Mouse (Mus musculus): ENCODE measurements around the gene Cntnap4. TPM values are rescaled to one million over a fixed set of nuclear protein-coding genes. Genes with fewer than 3 reads are reported as not detected.

Gene Cntnap4
- polyA plus RNA-seq, 1 experiment from 2014 or later: 0.43 TPM

DNA sequence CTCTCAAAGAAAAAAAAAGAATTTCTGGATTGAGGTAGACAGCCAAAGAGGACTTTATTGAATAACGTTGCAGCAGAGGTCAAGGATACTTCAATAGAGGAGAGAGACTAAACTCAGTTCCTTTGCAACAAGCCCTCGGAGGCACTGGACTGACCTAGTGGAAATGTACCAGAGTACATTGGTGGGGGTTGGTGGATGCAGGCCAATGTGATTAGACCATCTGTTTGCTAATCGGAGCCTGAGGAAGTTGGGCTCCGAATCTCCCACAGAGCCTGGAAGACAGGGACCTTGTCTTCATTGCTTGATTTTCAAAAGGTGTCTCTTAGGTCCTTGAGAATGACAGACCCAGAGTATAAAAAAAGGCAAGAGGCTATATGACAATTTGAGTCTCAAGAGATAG is 82.8 kb downstream of the Cntnap4 start:
- no peak for DNase-seq (ENCODE audit: low spot score)
- Histone ChIP-seq H3K4me1 (no peaks in the 10 kb centered on the region), H3K9me3 (no peaks in the 10 kb centered on the region), H3K27me3 (ENCODE audit: insufficient read depth, poor library complexity, severe bottlenecking) (no peaks in the 10 kb centered on the region), H3K36me3 (no peaks in the 10 kb centered on the region), H3K4me3 (no peak overlapping the region), H3K27ac (no peak overlapping the region)
- WGBS: 74% methylated on average over 4 of the region's 4 CpGs

DNA sequence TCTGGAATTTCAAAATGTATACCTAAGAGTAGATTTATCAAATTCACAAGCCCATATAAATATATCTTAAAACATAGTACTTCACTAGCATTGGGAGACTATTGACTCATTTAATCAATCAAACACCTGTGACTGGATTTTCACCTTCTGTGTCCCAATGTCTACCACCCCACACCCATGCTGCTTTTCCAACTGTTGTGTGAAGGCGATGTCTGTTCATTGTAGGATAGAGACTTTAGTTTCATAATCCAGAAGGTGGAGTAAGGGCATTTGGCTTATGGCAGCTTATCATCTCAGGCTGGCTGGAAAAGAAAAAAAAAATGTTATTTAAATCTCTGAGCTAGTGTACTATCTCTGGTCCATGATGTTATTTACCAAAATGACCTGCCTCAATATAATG is 83.4 kb downstream of the Cntnap4 start:
- H3K27ac ChIP-seq: no peak overlapping the region
- no peak overlapping the region for H3K4me3 ChIP-seq
- no peak for DNase-seq (ENCODE audit: low spot score)
- no peaks in the 10 kb centered on the region for H3K36me3 ChIP-seq
- no peaks in the 10 kb centered on the region for H3K27me3 ChIP-seq (ENCODE audit: insufficient read depth, poor library complexity, severe bottlenecking)
- H3K9me3 ChIP-seq: no peaks in the 10 kb centered on the region
- H3K4me1 ChIP-seq: no peaks in the 10 kb centered on the region
- WGBS: 85% methylated on average over 1 of the region's 1 CpGs

DNA sequence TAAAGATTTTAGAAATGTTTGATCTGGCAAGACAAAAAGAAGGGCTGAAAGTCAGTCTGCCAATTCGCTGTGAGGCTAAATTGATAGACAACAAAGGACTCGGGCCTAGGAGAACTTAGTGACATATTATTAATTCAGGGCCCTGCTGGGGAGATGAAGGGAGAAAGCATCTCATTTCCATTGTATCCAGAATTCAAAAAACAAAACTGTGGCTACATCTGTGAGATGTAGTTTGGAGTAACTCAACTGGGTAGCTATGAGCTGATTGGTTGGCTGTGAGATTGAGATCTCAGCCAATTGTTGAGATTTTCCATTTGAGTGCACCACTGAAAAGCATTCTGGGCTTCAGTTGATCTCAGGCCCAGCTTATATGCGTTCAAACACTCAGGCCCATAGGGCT is 84.2 kb downstream of the Cntnap4 start:
- H3K27me3 ChIP-seq (ENCODE audit: insufficient read depth, poor library complexity, severe bottlenecking): no peaks in the 10 kb centered on the region
- no peaks in the 10 kb centered on the region for H3K4me1 ChIP-seq
- H3K9me3 ChIP-seq: no peaks in the 10 kb centered on the region
- H3K36me3 ChIP-seq: no peaks in the 10 kb centered on the region
- 80% methylated on average over 3 of the region's 3 CpGs for WGBS
- H3K27ac ChIP-seq: no peak overlapping the region
- DNase-seq (ENCODE audit: low spot score): no peak
- H3K4me3 ChIP-seq: no peak overlapping the region

- Histone ChIP-seq H3K4me1 (no peaks in the 10 kb centered on the region), H3K27ac (no peak overlapping the region), H3K4me3 (no peak overlapping the region), H3K27me3 (ENCODE audit: insufficient read depth, poor library complexity, severe bottlenecking) (no peaks in the 10 kb centered on the region), H3K36me3 (no peaks in the 10 kb centered on the region), H3K9me3 (no peaks in the 10 kb centered on the region)
- 71% methylated on average over 3 of the region's 3 CpGs for WGBS
- no peak for DNase-seq (ENCODE audit: low spot score)
Observed at GRCm38 (mm10) chr8:112664067-112664466, 94.2 kb downstream of the Cntnap4 start.

DNA sequence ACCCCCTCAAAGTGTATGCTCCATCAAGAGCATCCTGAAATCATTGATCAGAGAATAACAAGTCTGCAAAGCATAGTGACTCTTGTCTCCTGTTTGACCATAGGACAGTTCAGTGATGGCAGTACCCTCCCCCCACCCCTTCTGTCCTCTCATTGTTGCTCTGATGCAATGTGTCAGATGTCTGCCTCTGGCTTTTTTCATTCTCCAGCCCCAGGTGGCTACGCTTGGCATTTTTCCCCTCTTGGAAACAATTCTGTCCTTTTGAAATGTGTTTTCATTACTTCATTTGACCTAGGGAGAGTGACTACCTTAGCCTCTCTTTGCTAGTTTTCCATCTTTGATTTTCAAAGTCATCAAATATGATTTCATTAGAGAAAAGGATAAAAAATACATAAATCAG is 104.8 kb downstream of the Cntnap4 start:
- 38% methylated on average over 1 of the region's 1 CpGs for WGBS
- H3K9me3 ChIP-seq: no peaks in the 10 kb centered on the region
- DNase-seq (ENCODE audit: low spot score): no peak
- H3K36me3 ChIP-seq: no peaks in the 10 kb centered on the region
- no peak overlapping the region for H3K27ac ChIP-seq
- no peaks in the 10 kb centered on the region for H3K27me3 ChIP-seq (ENCODE audit: insufficient read depth, poor library complexity, severe bottlenecking)
- no peaks in the 10 kb centered on the region for H3K4me1 ChIP-seq
- H3K4me3 ChIP-seq: no peak overlapping the region

GRCm38 (mm10) chr8:112681757-112682156 is 111.9 kb downstream of the Cntnap4 start:
- no peak overlapping the region for H3K27ac ChIP-seq
- 0 out of 2 replicates have a peak, but pooled peaks cover 3% of the 10 kb centered on the region for H3K9me3 ChIP-seq
- 90% methylated on average over 9 of the region's 9 CpGs for WGBS
- no peaks in the 10 kb centered on the region for H3K27me3 ChIP-seq (ENCODE audit: insufficient read depth, poor library complexity, severe bottlenecking)
- no peaks in the 10 kb centered on the region for H3K4me1 ChIP-seq
- no peak overlapping the region for H3K4me3 ChIP-seq
- H3K36me3 ChIP-seq: no peaks in the 10 kb centered on the region
- no peak for DNase-seq (ENCODE audit: low spot score)

DNA sequence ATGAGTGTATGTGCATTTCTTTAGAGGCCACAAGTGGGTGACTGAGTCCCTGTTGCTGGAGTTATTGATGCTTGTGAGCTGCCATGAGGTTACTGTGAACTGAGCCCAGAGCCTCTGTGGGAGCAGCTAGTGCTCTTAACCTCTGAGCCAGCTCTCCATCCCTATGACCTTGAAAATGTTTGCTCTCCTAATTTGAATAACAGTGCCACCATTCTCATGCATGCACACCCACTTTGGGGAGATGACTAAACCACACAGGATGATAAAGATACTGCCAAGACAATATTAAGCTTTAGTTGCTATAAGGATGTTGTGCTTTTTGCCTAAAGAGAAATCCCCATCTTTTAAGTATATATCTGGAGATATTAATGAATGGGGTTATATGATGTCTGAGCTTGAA is 125.9 kb downstream of the Cntnap4 start:
- H3K27ac ChIP-seq: no peak overlapping the region
- DNase-seq (ENCODE audit: low spot score): no peak
- no peaks in the 10 kb centered on the region for H3K4me1 ChIP-seq
- no peaks in the 10 kb centered on the region for H3K9me3 ChIP-seq
- no peak overlapping the region for H3K4me3 ChIP-seq
- H3K27me3 ChIP-seq (ENCODE audit: insufficient read depth, poor library complexity, severe bottlenecking): no peaks in the 10 kb centered on the region
- no peaks in the 10 kb centered on the region for H3K36me3 ChIP-seq

DNA sequence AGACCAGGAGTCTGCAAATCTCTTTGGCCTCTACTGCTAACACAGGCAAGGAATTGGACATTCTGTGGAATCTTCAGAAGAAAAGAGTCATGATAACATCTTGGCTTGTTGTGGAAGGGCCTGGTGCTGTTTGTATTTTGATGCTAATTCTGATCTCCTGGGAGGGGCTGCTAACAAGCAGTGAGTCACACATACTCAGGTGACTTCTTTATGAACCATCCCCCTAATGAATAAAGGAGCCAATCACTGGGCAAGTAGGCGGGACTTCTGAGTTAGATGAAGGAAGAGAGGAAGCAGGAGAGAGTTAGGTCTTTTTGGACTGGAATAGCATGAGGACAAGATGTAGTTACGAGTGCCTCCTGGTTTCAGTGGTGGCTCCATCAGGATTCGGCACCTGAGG is 128.3 kb downstream of the Cntnap4 start:
- H3K4me3 ChIP-seq: no peak overlapping the region
- DNase-seq (ENCODE audit: low spot score): no peak
- H3K36me3 ChIP-seq: no peaks in the 10 kb centered on the region
- H3K4me1 ChIP-seq: no peaks in the 10 kb centered on the region
- no peaks in the 10 kb centered on the region for H3K9me3 ChIP-seq
- 77% methylated on average over 3 of the region's 3 CpGs for WGBS
- no peaks in the 10 kb centered on the region for H3K27me3 ChIP-seq (ENCODE audit: insufficient read depth, poor library complexity, severe bottlenecking)
- H3K27ac ChIP-seq: no peak overlapping the region

DNA sequence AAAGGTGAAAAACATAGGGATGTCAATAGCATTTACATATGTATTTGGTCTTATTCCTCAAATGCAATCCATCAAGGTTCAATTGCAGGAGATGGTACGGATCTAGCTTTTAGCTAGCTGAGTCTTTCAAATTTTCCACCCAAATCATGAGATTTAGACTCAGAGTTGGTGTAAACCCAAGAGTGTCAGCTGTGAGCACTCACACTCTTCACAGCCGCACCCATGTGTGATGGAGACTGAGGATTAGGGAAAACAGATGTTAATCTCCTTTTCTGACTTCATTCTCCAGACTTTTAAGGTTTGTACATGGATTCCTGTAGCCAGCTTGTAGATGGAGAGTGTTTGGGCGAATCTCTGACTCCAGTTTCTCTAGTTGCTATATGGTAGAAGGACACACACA is 147.1 kb downstream of the Cntnap4 start:
- Histone ChIP-seq H3K9me3 (no peaks in the 10 kb centered on the region), H3K27ac (no peak overlapping the region), H3K4me3 (no peak overlapping the region), H3K36me3 (no peaks in the 10 kb centered on the region), H3K4me1 (no peaks in the 10 kb centered on the region), H3K27me3 (ENCODE audit: insufficient read depth, poor library complexity, severe bottlenecking) (no peaks in the 10 kb centered on the region)
- 53% methylated on average over 3 of the region's 3 CpGs for WGBS
- no peak for DNase-seq (ENCODE audit: low spot score)

GRCm38 (mm10) chr8:112724918-112725317 is 155.1 kb downstream of the Cntnap4 start:
- WGBS: 77% methylated on average over 9 of the region's 9 CpGs
- Histone ChIP-seq H3K36me3 (no peaks in the 10 kb centered on the region), H3K4me1 (no peaks in the 10 kb centered on the region), H3K9me3 (no peaks in the 10 kb centered on the region), H3K27me3 (ENCODE audit: insufficient read depth, poor library complexity, severe bottlenecking) (no peaks in the 10 kb centered on the region), H3K4me3 (no peak overlapping the region), H3K27ac (no peak overlapping the region)
- DNase-seq (ENCODE audit: low spot score): no peak

GRCm38 (mm10) chr8:112730583-112731432 is 161.0 kb downstream of the Cntnap4 start:
- Histone ChIP-seq H3K27me3 (ENCODE audit: insufficient read depth, poor library complexity, severe bottlenecking) (no peaks in the 10 kb centered on the region), H3K9me3 (no peaks in the 10 kb centered on the region), H3K4me3 (no peak overlapping the region), H3K36me3 (no peaks in the 10 kb centered on the region), H3K4me1 (no peaks in the 10 kb centered on the region), H3K27ac (no peak overlapping the region)
- DNase-seq (ENCODE audit: low spot score): no peak
- 82% methylated on average over 15 of the region's 15 CpGs for WGBS

DNA sequence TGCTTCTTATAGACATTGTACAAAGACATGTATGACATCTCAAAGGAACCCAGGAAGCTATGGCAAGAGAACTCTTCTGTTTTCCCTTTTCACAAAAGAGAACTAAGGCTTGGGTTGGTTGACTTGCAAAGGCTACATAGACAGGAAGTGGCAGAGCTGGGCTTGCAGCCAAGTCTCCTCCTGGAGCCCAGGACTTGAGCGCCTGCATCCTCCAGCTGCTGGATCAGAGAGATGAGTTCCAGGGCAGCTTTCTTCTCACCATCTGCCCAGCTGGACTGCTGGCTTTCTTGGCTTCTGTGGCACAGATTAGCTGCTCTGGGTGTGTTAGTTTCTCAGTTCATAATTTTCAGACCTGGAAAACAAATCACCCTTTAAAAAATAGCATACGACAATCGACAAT is 165.7 kb downstream of the Cntnap4 start:
- Histone ChIP-seq H3K36me3 (no peaks in the 10 kb centered on the region), H3K27ac (no peak overlapping the region), H3K4me1 (no peaks in the 10 kb centered on the region), H3K4me3 (no peak overlapping the region), H3K9me3 (no peaks in the 10 kb centered on the region), H3K27me3 (ENCODE audit: insufficient read depth, poor library complexity, severe bottlenecking) (no peaks in the 10 kb centered on the region)
- 82% methylated on average over 3 of the region's 3 CpGs for WGBS
- DNase-seq (ENCODE audit: low spot score): no peak

GRCm38 (mm10) chr8:112743331-112743730 is 173.5 kb downstream of the Cntnap4 start:
- no peak overlapping the region for H3K4me3 ChIP-seq
- no peaks in the 10 kb centered on the region for H3K27me3 ChIP-seq (ENCODE audit: insufficient read depth, poor library complexity, severe bottlenecking)
- H3K27ac ChIP-seq: no peak overlapping the region
- no peak for DNase-seq (ENCODE audit: low spot score)
- no peaks in the 10 kb centered on the region for H3K9me3 ChIP-seq
- 83% methylated on average over 4 of the region's 4 CpGs for WGBS
- no peaks in the 10 kb centered on the region for H3K4me1 ChIP-seq
- no peaks in the 10 kb centered on the region for H3K36me3 ChIP-seq

- Histone ChIP-seq H3K9me3 (no peaks in the 10 kb centered on the region), H3K27ac (no peak overlapping the region), H3K4me3 (no peak overlapping the region), H3K36me3 (no peaks in the 10 kb centered on the region), H3K4me1 (no peaks in the 10 kb centered on the region), H3K27me3 (ENCODE audit: insufficient read depth, poor library complexity, severe bottlenecking) (no peaks in the 10 kb centered on the region)
- no peak for DNase-seq (ENCODE audit: low spot score)
- 84% methylated on average over 5 of the region's 5 CpGs for WGBS
Observed at GRCm38 (mm10) chr8:112747296-112747695, 177.5 kb downstream of the Cntnap4 start.

Data from heart, embryonic 10.5 days (tissue).